Mouse (Mus musculus) midbrain, embryonic 16.5 days (tissue): ENCODE data around the gene Mapk8ip3. TPM values are rescaled to one million over a fixed set of nuclear protein-coding genes. Genes with fewer than 3 reads are reported as not detected.

Experiments
- ATAC-seq: fragments of 200-750 bp; cut with Nextera tagmentation; 2 replicates; pipeline ENCODE4 v1.8.0; 2017; ENCODE audit warnings: moderate TSS enrichment
- H3K27ac ChIP-seq: fragments of 300-500 bp; sonication (generic); 2 replicates; pipeline ENCODE4 v1.5.1; 2014; ENCODE audit warnings: mild to moderate bottlenecking, low read length, mixed read lengths
- H3K27me3 ChIP-seq: fragments of 300-500 bp; sonication (generic); 2 replicates; pipeline ENCODE4 v1.6.1; 2014; ENCODE audit warnings: low read depth, low read length, mixed read lengths; ENCODE audit not compliant: control insufficient read depth, insufficient read depth
- H3K36me3 ChIP-seq: fragments of 300-500 bp; sonication (generic); 2 replicates; pipeline ENCODE4 v1.6.1; 2014; ENCODE audit warnings: mild to moderate bottlenecking, low read length, moderate library complexity, mixed read lengths; ENCODE audit not compliant: control insufficient read depth, insufficient read depth
- H3K4me1 ChIP-seq: fragments of 300-500 bp; sonication (generic); 2 replicates; pipeline ENCODE4 v1.6.1; 2014; ENCODE audit warnings: mild to moderate bottlenecking, low read length, mixed read lengths; ENCODE audit not compliant: control insufficient read depth, insufficient read depth
- H3K4me2 ChIP-seq: fragments of 300-500 bp; sonication (generic); 2 replicates; pipeline ENCODE4 v1.6.1; 2014; ENCODE audit warnings: mild to moderate bottlenecking, low read length, mixed read lengths
- H3K4me3 ChIP-seq: fragments of 300-500 bp; sonication (generic); 2 replicates; pipeline ENCODE4 v1.5.1; 2014; ENCODE audit warnings: low read depth, mild to moderate bottlenecking, low read length, moderate library complexity, mixed read lengths
- H3K9ac ChIP-seq: fragments of 300-500 bp; sonication (generic); 2 replicates; pipeline ENCODE4 v1.6.1; 2014; ENCODE audit warnings: low read depth, low read length, mixed read lengths
- H3K9me3 ChIP-seq: fragments of 300-500 bp; sonication (generic); replicated peaks from 2 replicates; pipeline ENCODE4 v1.6.1; 2014; ENCODE audit warnings: mild to moderate bottlenecking, low read length, mixed read lengths; ENCODE audit not compliant: control insufficient read depth, poor library complexity, severe bottlenecking
- WGBS: fragments of 180-500 bp; shearing (Covaris S2); extraction: QIAGEN DNeasy Blood & Tissue Kit; methylation state at CpG from one replicate; pipeline ENCODE4 v1.1.7; 2014; 5-methylcytosine and 5-hydroxymethylcytosine counted together
- polyA plus RNA-seq: library from polyadenylated mRNA; unstranded; fragments of >200 nt; fragmentation: Nextera tagmentation; extraction: Ambion mirVana; gene quantifications from 2 replicates; pipeline ENCODE4 v1.2.1, GENCODE M21; 2015

Gene Mapk8ip3
- polyA plus RNA-seq, 1 experiment from 2014 or later, result 104 TPM

- no peaks in the 10 kb centered on the region for H3K4me1 ChIP-seq
- H3K9ac ChIP-seq, result no peak overlapping the region
- H3K36me3 ChIP-seq, result peaks cover 34% of the 10 kb centered on the region
- H3K9me3 ChIP-seq, result no peaks in the 10 kb centered on the region
- H3K4me2 ChIP-seq, result no peak overlapping the region
- no peak overlapping the region for H3K27ac ChIP-seq
- WGBS, result 93% methylated on average over 3 of the region's 3 CpGs
- no peak overlapping the region for H3K4me3 ChIP-seq
- H3K27me3 ChIP-seq, result no peaks in the 10 kb centered on the region
- no peak for ATAC-seq
Measured at GRCm38 (mm10) chr17:24861785-24862184, 75.0 kb downstream of the Mapk8ip3 start.

- Histone ChIP-seq H3K9ac (no peak overlapping the region), H3K9me3 (no peaks in the 10 kb centered on the region), H3K4me3 (no peak overlapping the region), H3K4me1 (no peaks in the 10 kb centered on the region), H3K4me2 (no peak overlapping the region), H3K36me3 (peaks cover 26% of the 10 kb centered on the region), H3K27ac (no peak overlapping the region), H3K27me3 (no peaks in the 10 kb centered on the region)
- no peak for ATAC-seq
- 91% methylated on average over 8 of the region's 8 CpGs for WGBS
Measured at GRCm38 (mm10) chr17:24860076-24860475, 76.7 kb downstream of the Mapk8ip3 start.

- 93% methylated on average over 6 of the region's 6 CpGs for WGBS
- no peak for ATAC-seq
- H3K4me1 ChIP-seq, result no peaks in the 10 kb centered on the region
- H3K27me3 ChIP-seq, result no peaks in the 10 kb centered on the region
- no peaks in the 10 kb centered on the region for H3K9me3 ChIP-seq
- no peak overlapping the region for H3K9ac ChIP-seq
- no peak overlapping the region for H3K4me2 ChIP-seq
- H3K36me3 ChIP-seq, result peaks cover 26% of the 10 kb centered on the region
- H3K27ac ChIP-seq, result no peak overlapping the region
- H3K4me3 ChIP-seq, result no peak overlapping the region
Measured at GRCm38 (mm10) chr17:24858967-24859366, 77.8 kb downstream of the Mapk8ip3 start.

- WGBS, result 83% methylated on average over 8 of the region's 8 CpGs
- peaks cover 23% of the 10 kb centered on the region for H3K36me3 ChIP-seq
- no peaks in the 10 kb centered on the region for H3K9me3 ChIP-seq
- ATAC-seq, result no peak
- no peak overlapping the region for H3K27ac ChIP-seq
- H3K4me2 ChIP-seq, result no peak overlapping the region
- H3K27me3 ChIP-seq, result no peaks in the 10 kb centered on the region
- no peak overlapping the region for H3K9ac ChIP-seq
- H3K4me1 ChIP-seq, result no peaks in the 10 kb centered on the region
- no peak overlapping the region for H3K4me3 ChIP-seq
Measured at GRCm38 (mm10) chr17:24857831-24858470, 78.8 kb downstream of the Mapk8ip3 start.

GRCm38 (mm10) chr17:24856589-24856988 lies 80.2 kb downstream of the Mapk8ip3 start:
- Histone ChIP-seq H3K36me3 (peaks cover 20% of the 10 kb centered on the region), H3K9me3 (no peaks in the 10 kb centered on the region), H3K4me2 (no peak overlapping the region), H3K4me1 (no peaks in the 10 kb centered on the region), H3K4me3 (no peak overlapping the region), H3K27me3 (no peaks in the 10 kb centered on the region), H3K9ac (no peak overlapping the region), H3K27ac (no peak overlapping the region)
- ATAC-seq, result no peak
- WGBS, result 91% methylated on average over 13 of the region's 13 CpGs

GRCm38 (mm10) chr17:24855838-24856464 lies 80.8 kb downstream of the Mapk8ip3 start:
- Histone ChIP-seq H3K4me1 (peaks cover 6% of the 10 kb centered on the region), H3K4me3 (no peak overlapping the region), H3K4me2 (no peak overlapping the region), H3K9ac (no peak overlapping the region), H3K36me3 (peaks cover 15% of the 10 kb centered on the region; the same call in 1 of the 2 replicates), H3K27ac (no peak overlapping the region), H3K9me3 (no peaks in the 10 kb centered on the region), H3K27me3 (no peaks in the 10 kb centered on the region)
- 80% methylated on average over 3 of the region's 3 CpGs for WGBS
- ATAC-seq, result no peak

GRCm38 (mm10) chr17:24851381-24852125 lies 85.2 kb downstream of the Mapk8ip3 start:
- ATAC-seq, result no peak
- peak overlapping the region; percentile 75 for H3K9ac ChIP-seq
- no peaks in the 10 kb centered on the region for H3K27me3 ChIP-seq
- no peaks in the 10 kb centered on the region for H3K9me3 ChIP-seq
- H3K36me3 ChIP-seq, result peaks cover 9% of the 10 kb centered on the region; the same call in 1 of the 2 replicates
- no peak overlapping the region for H3K27ac ChIP-seq
- peaks cover 17% of the 10 kb centered on the region for H3K4me1 ChIP-seq
- peak overlapping the region; percentile 76 for H3K4me3 ChIP-seq
- 82% methylated on average over 10 of the region's 10 CpGs for WGBS
- H3K4me2 ChIP-seq, result peak overlapping the region; percentile 87

- Histone ChIP-seq H3K4me2 (peak overlapping the region; percentile 87), H3K9me3 (no peaks in the 10 kb centered on the region), H3K4me3 (peak overlapping the region; percentile 76), H3K27ac (peak overlapping the region; percentile 74), H3K9ac (peak overlapping the region; percentile 75), H3K27me3 (no peaks in the 10 kb centered on the region), H3K4me1 (peaks cover 17% of the 10 kb centered on the region), H3K36me3 (peaks cover 9% of the 10 kb centered on the region; the same call in 1 of the 2 replicates)
- no peak for ATAC-seq
- WGBS, result 1% methylated on average over 20 of the region's 20 CpGs
Measured at GRCm38 (mm10) chr17:24850773-24851127, 86.0 kb downstream of the Mapk8ip3 start.
